Mouse (Mus musculus): ENCODE measurements around the gene Tlx1. TPM values are rescaled to one million over a fixed set of nuclear protein-coding genes. Genes with fewer than 3 reads are reported as not detected.

The Tlx1 gene
- polyA plus RNA-seq, 1 experiment from 2014 or later: not detected

- H3K9me3 ChIP-seq (ENCODE audit: control insufficient read depth, low read length): no peaks in the 10 kb centered on the region
- no peak for DNase-seq (ENCODE audit: low spot score)
- no peak overlapping the region for H3K4me2 ChIP-seq (replicated peaks; ENCODE audit: low read depth)
- H3K27ac ChIP-seq (replicated peaks): no peak overlapping the region
- H3K27me3 ChIP-seq (ENCODE audit: control insufficient read depth, insufficient read depth, low read length): peaks cover 38% of the 10 kb centered on the region; the same call in 1 of the 2 replicates
- H3K36me3 ChIP-seq (ENCODE audit: control insufficient read depth, insufficient read depth, low read length): no peaks in the 10 kb centered on the region
- no peaks in the 10 kb centered on the region for H3K4me1 ChIP-seq (replicated peaks; ENCODE audit: control insufficient read depth, insufficient read depth)
- no peak for ATAC-seq (ENCODE audit: low FRiP score, low TSS enrichment)
- no peak overlapping the region for H3K4me3 ChIP-seq (ENCODE audit: low read depth, low read length)
- TF ChIP-seq CTCF (IDR thresholded peaks at IDR 0.05; ENCODE audit: low read depth): no peak
- no peak for TF ChIP-seq EP300 (optimal IDR thresholded peaks at IDR 0.05)
- H3K9ac ChIP-seq (ENCODE audit: low read length): no peak overlapping the region
- WGBS: under 1% methylated on average over 46 of the region's 46 CpGs
Measured at GRCm38 (mm10) chr19:45143214-45143895, 7.1 kb upstream of the Tlx1 start.

- DNase-seq (ENCODE audit: low spot score): no peak
- Histone ChIP-seq H3K4me2 (replicated peaks; ENCODE audit: low read depth) (no peak overlapping the region), H3K27me3 (ENCODE audit: control insufficient read depth, insufficient read depth, low read length) (peaks cover 58% of the 10 kb centered on the region; the same call in 1 of the 2 replicates), H3K4me3 (ENCODE audit: low read depth, low read length) (no peak overlapping the region), H3K9ac (ENCODE audit: low read length) (no peak overlapping the region), H3K36me3 (ENCODE audit: control insufficient read depth, insufficient read depth, low read length) (no peaks in the 10 kb centered on the region), H3K9me3 (ENCODE audit: control insufficient read depth, low read length) (no peaks in the 10 kb centered on the region), H3K27ac (replicated peaks) (no peak overlapping the region), H3K4me1 (replicated peaks; ENCODE audit: control insufficient read depth, insufficient read depth) (no peaks in the 10 kb centered on the region; the same call in 1 of the 2 replicates)
- 4% methylated on average over 4 of the region's 4 CpGs for WGBS
- no peak for TF ChIP-seq CTCF (IDR thresholded peaks at IDR 0.05; ENCODE audit: low read depth)
- TF ChIP-seq EP300 (optimal IDR thresholded peaks at IDR 0.05): no peak
- ATAC-seq (ENCODE audit: low FRiP score, low TSS enrichment): no peak
Measured at GRCm38 (mm10) chr19:45147071-45147470, 3.4 kb upstream of the Tlx1 start.

- H3K9me3 ChIP-seq (ENCODE audit: control insufficient read depth, low read length): no peaks in the 10 kb centered on the region
- H3K4me2 ChIP-seq (replicated peaks; ENCODE audit: low read depth): peak overlapping the region; percentile 32
- no peaks in the 10 kb centered on the region; the same call in 1 of the 2 replicates for H3K4me1 ChIP-seq (replicated peaks; ENCODE audit: control insufficient read depth, insufficient read depth)
- H3K27ac ChIP-seq (replicated peaks): no peak overlapping the region
- H3K9ac ChIP-seq (ENCODE audit: low read length): no peak overlapping the region
- H3K36me3 ChIP-seq (ENCODE audit: control insufficient read depth, insufficient read depth, low read length): no peaks in the 10 kb centered on the region
- WGBS: 5% methylated on average over 36 of the region's 36 CpGs
- no peak overlapping the region for H3K4me3 ChIP-seq (ENCODE audit: low read depth, low read length)
- no peak for DNase-seq (ENCODE audit: low spot score)
- no peak for TF ChIP-seq CTCF (IDR thresholded peaks at IDR 0.05; ENCODE audit: low read depth)
- TF ChIP-seq EP300 (optimal IDR thresholded peaks at IDR 0.05): no peak
- ATAC-seq (ENCODE audit: low FRiP score, low TSS enrichment): no peak
- H3K27me3 ChIP-seq (ENCODE audit: control insufficient read depth, insufficient read depth, low read length): peaks cover 48% of the 10 kb centered on the region
Measured at GRCm38 (mm10) chr19:45151361-45152182, 1.1 kb downstream of the Tlx1 start.

- 26% methylated on average over 8 of the region's 8 CpGs for WGBS
- Histone ChIP-seq H3K36me3 (ENCODE audit: control insufficient read depth, insufficient read depth, low read length) (no peaks in the 10 kb centered on the region), H3K27me3 (ENCODE audit: control insufficient read depth, insufficient read depth, low read length) (peaks cover 46% of the 10 kb centered on the region), H3K9me3 (ENCODE audit: control insufficient read depth, low read length) (no peaks in the 10 kb centered on the region), H3K4me3 (ENCODE audit: low read depth, low read length) (no peak overlapping the region), H3K9ac (ENCODE audit: low read length) (no peak overlapping the region), H3K4me2 (replicated peaks; ENCODE audit: low read depth) (no peak overlapping the region), H3K27ac (replicated peaks) (no peak overlapping the region), H3K4me1 (replicated peaks; ENCODE audit: control insufficient read depth, insufficient read depth) (no peaks in the 10 kb centered on the region; the same call in 1 of the 2 replicates)
- no peak for DNase-seq (ENCODE audit: low spot score)
- ATAC-seq (ENCODE audit: low FRiP score, low TSS enrichment): no peak
- TF ChIP-seq EP300 (optimal IDR thresholded peaks at IDR 0.05) (no peak), CTCF (IDR thresholded peaks at IDR 0.05; ENCODE audit: low read depth) (no peak)
Measured at GRCm38 (mm10) chr19:45152183-45152650, 1.7 kb downstream of the Tlx1 start.

DNA sequence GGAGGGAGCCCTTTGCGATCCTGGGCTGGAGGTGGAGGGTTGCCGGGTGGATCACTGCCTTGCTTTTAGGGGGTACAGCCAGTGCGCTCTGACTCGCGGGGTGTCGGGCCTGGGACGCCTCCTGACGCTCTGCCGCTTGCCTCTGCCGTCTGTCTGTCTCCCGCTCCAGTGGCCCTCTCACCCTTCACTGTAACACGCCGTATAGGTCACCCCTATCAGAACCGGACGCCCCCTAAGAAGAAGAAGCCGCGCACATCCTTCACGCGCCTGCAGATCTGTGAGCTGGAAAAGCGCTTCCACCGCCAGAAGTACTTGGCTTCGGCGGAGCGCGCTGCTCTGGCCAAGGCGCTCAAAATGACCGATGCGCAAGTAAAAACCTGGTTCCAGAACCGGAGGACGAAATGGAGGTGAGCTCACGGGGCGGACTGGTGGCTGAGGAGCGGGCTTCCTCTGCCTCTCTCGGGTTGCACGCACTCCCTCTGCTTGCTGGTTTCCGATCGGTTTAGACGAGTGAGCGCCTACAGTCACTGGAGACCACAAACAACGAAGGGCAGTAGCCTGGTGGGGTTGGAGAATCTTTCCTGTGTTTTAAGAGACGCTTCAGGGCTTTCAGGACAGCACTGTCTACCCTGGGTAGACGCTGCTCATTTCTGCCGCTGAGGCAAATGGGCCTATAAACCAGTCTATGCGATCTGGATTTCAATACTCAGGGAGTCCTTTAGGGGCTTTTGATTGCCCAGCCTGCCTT is 3.0 kb downstream of the Tlx1 start:
- H3K9ac ChIP-seq (ENCODE audit: low read length): no peak overlapping the region
- no peaks in the 10 kb centered on the region; the same call in 1 of the 2 replicates for H3K4me1 ChIP-seq (replicated peaks; ENCODE audit: control insufficient read depth, insufficient read depth)
- no peak overlapping the region for H3K4me2 ChIP-seq (replicated peaks; ENCODE audit: low read depth)
- WGBS: 4% methylated on average over 43 of the region's 44 CpGs
- H3K36me3 ChIP-seq (ENCODE audit: control insufficient read depth, insufficient read depth, low read length): no peaks in the 10 kb centered on the region
- H3K4me3 ChIP-seq (ENCODE audit: low read depth, low read length): peak overlapping the region; percentile 10; the same call in 1 of the 2 replicates
- DNase-seq (ENCODE audit: low spot score) (no peak), ATAC-seq (ENCODE audit: low FRiP score, low TSS enrichment) (no peak)
- H3K27ac ChIP-seq (replicated peaks): no peak overlapping the region
- peaks cover 41% of the 10 kb centered on the region for H3K27me3 ChIP-seq (ENCODE audit: control insufficient read depth, insufficient read depth, low read length)
- H3K9me3 ChIP-seq (ENCODE audit: control insufficient read depth, low read length): no peaks in the 10 kb centered on the region
- TF ChIP-seq CTCF (IDR thresholded peaks at IDR 0.05; ENCODE audit: low read depth) (no peak), EP300 (optimal IDR thresholded peaks at IDR 0.05) (no peak)
